Mouse (Mus musculus): ENCODE results near the gene Pvalb.

DNA sequence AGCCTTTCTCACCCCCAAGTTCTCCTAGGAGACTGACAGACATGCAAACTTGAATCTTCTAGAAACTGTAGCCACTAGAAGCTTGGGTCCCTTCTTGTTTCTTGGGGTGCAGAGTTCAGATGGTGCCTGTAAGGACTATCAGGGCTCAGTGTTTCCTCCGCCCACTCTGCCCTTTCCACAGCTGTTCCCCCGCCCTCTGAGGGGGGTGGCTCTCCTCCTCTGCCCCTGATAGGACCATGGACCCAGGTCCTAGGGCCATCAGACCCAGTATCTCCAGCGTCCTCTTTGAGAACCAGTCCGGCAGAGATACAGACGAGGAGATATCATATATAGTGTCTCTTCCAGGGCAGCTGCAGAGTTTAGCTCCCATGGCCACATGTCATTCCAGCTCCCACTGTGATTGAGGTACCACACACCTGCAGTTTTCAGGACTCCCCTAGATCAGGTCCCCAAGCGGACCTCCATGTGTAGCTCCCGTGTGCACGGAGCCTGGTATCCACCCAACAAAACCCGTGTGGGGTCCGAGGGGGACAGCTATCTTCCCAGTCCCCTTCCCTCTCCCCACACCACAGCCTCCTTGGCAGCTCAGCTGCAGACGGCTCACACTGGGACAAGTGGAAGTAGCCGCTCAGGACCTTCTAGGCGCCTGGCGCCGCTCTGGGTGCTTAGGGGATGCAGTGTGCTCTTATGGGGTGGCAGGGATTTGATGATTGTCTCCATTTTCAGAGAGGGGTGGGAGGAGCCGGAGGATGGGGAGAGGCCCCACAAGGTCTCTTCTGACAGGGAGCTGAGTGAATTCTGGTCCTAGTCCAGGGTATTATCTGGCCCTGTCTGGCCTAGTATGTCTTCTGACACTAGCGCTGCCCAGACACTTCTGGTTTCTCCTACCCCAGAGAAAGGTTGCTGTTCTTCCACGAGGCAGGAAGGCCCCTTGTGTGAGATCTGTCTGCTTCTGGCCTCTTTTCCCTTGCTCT is 40.2 kb upstream of the Pvalb start:
- TF ChIP-seq POLR2A (IDR thresholded peaks at IDR 0.05; ENCODE audit: control insufficient read depth, low read depth, low read length), result no peak
- no peak for TF ChIP-seq CTCF (IDR thresholded peaks at IDR 0.05; ENCODE audit: control insufficient read depth, insufficient read depth, insufficient replicate concordance, low read depth, low read length)

Data from testis, adult 2 months (tissue).